Mouse (Mus musculus): ENCODE measurements around the gene Tbck.

DNA sequence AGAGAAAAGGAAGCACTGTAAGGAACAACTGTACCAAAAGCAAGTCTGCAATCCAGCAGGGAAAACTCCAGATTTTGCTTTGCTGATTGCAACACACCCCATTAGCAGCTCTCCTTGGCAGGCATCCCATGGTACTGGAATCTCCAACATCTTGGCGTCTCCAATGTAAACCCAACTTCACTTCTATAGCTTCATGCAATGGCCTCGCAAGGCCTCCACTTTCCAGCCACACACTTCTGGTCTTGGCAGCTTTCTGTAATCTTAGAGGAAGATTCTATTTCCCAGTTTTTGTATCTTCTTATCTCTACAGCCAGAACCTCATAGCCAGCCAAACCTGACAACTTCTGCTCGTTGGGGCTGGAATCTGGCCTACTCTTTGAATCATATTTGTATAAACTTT is 32.2 kb upstream of the Tbck start:
- TF ChIP-seq CTCF (IDR thresholded peaks at IDR 0.05; ENCODE audit: insufficient read depth, low read depth, low read length) (no peak), POLR2A (IDR thresholded peaks at IDR 0.05; ENCODE audit: insufficient read depth, low read depth, low read length) (no peak)

Data from olfactory bulb, adult 2 months (tissue).